Mouse (Mus musculus) liver, embryonic 14.5 days (tissue): ENCODE results near the gene Nynrin.
A peak's percentile ranks its signal among the peaks of the same experiment; 100 is the strongest.

Experiments
- CTCF ChIP-seq: IDR thresholded peaks from 2 replicates; pipeline ENCODE4 v1.5.1; 2016; ENCODE audit warnings: antibody characterized with exemption, low read depth, control low read depth
- EP300 ChIP-seq: IDR thresholded peaks from 2 replicates; pipeline ENCODE4 v1.6.1; 2016; ENCODE audit warnings: antibody characterized with exemption, low read depth

DNA sequence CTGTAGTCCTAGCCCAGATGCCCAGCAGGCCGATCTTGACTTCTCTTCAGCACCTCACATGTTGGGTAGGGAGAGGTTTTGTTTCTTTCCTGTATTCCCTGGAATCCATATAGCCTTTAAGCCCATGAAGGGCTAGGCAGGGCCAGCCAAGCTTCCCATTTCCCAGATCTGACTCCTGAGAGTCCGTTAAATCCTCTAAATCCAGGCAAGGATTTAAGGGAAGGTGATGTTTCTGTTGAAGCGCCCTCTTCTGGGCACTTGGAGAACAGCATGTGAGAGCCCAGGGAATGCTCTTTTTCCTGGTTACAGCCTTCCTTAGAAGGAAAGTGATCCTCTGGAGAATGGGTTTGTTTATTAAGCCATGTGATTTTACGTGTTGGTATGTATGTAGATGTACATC lies 13.2 kb downstream of the Nynrin start:
- TF ChIP-seq EP300 (no peak), CTCF (peak; percentile 80)
